Mouse (Mus musculus): Measurements from ENCODE around the gene Rpain. TPM values are rescaled to one million over a fixed set of nuclear protein-coding genes. Genes with fewer than 3 reads are reported as not detected.

The Rpain gene
- total RNA-seq (2021) = 27.0 and 40.9 TPM in 2 replicates
- long read RNA-seq, transcript Rpain-201 (7 exons, 1,100 nt) = major isoform, 14 of 24 reads
- long read RNA-seq, partial matches to known transcripts = 0 of 24 reads
- long read RNA-seq, other reads (novel, unspliced or antisense) = 8 of 24 reads

DNA sequence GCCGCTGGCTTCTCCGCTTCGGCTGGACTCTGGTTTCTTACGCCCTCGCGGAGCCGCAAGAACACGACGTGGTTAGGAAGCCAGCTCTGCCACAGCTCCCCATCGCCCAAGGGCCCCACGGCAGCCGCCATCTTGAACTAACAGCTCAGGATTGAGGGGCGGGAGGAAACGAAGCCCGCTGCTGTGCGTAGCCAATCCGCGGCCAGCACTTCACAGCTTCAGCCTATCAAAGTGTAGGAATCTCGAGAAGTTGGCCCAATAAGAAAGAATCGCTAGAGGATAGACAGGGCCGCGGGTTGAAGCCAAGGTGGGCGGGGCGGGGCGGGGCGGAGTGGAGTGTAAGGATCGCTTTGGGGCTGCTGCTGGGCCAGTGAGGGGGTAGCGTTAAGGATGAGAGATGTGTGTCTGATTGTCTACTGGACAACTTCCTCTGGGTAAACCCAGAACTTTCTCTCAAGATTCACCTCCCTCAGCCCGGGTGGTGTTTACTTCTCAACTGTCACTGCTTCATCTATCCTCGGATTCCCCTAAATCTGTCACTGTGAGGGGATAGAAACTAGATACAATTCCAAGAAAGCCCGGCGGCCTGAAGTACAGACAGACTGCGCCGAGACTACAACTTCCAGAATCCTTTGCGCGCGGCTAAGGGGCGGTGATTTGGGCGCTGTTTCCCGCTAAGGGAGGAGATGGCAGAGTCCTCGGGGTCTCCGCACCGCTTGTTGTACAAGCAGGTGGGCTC, at the start of gene Rpain, which contains the start of gene Nup88:
Gene Rpain (plus strand): TSS at position 393 of the 739 bp plus-strand sequence.
Gene Nup88 (minus strand): TSS at position 153 of the 739 bp plus-strand sequence.
- peak; percentile 89 for DNase-seq

DNA sequence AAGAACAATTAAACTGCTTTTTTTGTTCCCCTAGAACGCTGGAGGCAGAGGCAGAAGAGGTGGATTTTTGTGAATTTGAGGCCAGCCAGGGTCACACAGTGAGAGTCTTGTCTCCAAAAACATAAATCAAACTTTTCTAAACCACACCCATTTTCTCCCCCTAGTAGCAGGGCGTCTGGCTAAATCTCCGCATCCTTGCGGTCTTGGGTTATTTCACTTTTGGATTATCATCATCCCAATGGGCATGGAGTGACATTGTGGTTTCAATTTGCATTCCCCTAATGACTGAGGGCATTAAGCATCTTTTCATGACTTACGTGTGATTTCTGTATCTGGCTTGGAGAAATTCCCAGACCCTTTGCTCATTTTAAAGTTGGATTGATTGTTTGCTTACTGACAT, 38.6 kb upstream of the Rpain start:
- DNase-seq = no peak

DNA sequence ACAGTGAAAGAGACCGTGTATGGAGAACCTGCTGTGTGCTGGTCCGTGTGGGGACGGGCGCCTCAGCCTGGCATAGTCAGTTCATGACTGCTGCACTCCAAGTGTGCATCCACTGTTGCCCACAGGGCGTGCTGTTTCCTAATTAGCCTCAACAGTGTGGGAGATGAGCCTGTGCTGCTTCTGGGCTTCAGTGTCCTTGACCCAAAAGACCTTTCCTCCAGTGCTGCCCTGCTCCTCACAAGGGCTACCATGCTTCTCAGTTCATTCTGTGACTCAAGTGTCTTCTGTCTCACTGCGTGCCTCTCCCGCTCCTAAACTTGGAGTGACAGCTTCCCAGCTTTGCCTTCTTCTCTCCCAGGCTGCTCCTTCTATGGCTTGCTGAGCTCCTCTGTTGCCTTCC, 34.7 kb upstream of the Rpain start:
- DNase-seq = no peak

DNA sequence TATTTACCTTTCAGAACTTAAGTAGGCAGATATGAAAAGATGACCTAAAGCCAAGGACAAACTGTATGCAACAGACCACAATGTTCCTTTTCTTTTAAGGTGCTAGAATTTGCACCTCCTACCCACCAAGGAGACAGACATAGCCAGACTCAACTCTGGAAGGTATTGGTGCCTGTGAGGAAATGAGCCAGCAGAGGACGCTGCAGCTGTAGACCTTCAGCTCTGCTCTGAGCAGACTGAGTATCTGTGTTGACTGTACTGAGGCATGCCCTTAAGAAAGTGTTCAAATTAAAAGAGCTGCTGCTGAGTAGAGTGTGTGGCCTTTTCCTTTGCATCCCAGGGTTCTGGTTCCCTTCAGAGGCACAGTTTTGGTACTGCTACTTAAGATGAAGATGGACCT, 27.4 kb upstream of the Rpain start:
- no peak for DNase-seq

DNA sequence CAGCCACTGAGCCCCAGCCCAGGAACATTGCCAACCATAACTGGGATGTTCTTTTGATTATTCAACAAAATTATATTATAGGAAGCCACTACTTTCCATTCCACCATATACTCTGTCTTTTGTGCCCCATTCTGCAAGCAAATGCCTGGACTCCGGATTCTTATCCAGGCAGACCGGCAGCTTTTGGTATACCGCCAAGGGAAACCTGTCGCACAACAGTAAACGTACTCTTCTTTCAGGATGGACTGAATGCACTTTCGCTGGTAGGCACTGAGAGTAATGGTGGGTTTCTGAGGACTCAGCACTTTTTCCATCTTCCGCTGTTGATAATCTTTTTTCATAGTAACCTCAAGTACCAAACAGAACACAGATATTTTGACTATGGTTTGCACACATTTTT, 26.4 kb upstream of the Rpain start:
- no peak for DNase-seq

DNA sequence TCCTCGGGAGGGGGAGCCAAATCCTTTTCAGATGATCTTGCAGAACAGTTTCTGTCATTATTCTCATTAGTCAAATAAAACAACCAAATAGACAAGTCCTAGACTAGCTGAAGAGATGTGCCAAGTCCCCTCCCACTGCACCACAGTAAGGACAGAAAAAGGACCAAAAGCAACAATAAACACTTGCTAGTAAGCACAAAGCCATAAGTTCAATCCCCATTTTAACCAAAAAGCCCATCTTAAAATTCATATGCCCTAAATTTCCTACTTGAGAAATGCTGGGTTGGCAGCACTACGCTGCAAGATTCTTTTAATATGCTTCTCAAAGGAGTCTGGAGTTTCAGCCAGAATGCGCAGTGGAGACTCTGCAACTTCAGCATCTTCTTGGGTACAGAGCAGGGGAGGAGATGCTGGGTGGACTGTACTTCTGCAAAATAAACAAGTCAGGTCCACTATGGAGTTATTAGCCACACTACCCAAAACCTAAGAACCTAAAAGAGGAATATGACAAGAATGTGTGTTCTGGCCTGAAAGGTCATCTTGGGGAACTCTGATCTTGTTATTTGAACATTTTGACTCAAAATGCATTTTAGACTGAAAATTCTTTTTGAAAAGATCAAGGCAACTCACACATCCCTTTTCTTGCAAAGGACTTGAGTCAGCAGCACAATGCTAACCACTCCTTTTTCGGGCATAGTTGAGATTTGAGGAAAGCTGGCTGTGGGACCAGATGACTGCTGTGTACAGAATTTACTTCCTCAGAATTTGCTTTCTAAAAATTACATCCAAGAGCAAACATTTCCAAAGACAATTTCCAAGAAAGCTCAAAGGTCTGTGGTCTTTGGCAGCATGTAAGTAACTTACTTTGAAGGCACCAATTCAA, 24.8 kb upstream of the Rpain start:
- no peak for DNase-seq

DNA sequence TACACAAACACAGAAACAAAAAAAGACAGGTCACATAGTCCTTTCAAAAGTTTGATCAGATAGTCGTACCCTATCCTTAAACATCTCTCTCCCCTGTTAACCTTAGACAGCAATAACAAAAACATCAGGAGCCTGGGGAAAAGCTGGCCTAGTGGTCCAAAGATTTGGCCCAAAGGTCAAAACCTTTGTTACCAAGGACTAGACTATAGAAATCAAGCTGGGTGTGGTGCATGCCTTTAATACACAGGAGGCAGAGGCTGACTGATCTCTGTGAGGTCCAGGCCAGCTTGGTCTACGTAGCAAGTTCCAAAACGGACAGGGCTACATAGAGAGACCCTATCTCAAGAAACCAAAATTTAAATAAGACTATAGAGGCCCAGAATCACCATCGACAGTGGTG, 15.3 kb upstream of the Rpain start:
- no peak for DNase-seq

DNA sequence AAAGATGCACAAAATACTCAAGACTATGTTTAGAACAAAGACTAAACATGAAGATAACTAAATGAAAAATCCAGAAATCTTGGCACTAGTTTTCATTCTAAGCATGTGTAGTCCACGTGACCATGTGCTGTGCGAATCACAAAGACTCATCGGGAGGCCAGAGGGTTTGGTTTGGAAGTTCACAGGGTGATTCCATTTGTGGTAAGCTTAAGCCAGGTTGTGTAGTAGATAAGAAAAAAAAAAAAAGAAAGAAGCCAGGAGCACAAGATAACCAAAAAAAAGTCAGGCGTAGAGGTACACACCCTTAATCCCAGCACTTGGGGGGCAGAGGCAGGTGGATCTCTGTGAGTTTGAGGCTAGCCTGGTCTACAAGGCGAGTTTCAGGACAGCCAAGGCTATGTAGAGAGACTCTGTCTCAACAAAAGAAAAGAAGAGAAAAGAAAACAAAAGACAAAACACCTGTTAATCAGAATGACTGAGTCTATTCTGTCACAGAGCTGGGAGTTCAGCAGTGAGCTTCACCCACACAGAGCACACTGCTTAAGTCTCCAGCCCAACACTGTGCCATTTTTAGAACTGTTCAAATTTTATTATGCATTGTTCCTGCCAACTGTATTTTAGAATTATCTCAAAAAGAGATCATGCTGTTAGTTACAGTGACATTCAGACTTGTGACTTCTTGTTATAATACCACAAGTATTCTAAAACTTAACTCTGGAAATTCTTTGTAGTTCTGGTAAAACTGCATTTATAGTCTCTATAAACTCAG, 9.0 kb upstream of the Rpain start:
- DNase-seq = no peak

DNA sequence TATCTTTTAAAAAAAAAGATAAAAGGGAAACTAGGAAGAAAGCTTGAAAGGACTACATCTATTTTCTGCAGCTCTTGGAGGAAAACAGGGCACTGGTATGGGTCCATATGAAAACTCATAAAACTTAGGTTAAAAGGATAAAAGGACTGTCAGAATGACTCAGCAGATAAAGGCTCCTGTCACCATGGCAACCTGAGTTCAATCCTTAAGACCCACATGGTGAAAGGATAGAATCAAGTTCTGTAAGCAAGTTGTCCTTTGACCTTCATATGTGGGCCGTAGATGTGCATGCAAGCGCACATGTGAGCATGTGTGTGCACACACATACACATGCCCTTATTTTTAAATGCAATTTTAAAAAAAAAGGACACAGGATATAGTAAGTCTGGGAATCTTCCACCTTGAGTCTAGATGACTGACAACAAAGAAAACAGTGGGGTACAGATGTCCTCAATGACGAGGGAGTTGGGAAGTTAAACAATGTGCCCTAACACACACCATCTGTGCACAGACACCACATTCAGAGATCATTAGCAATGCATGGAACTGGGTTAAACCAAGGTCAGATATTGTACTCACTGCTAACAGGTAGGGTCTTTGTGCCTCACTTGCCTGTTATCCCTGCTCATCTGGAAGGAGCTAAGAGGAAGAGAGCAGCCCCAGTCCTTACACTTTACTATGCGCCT, 5.6 kb upstream of the Rpain start:
- DNase-seq = no peak

DNA sequence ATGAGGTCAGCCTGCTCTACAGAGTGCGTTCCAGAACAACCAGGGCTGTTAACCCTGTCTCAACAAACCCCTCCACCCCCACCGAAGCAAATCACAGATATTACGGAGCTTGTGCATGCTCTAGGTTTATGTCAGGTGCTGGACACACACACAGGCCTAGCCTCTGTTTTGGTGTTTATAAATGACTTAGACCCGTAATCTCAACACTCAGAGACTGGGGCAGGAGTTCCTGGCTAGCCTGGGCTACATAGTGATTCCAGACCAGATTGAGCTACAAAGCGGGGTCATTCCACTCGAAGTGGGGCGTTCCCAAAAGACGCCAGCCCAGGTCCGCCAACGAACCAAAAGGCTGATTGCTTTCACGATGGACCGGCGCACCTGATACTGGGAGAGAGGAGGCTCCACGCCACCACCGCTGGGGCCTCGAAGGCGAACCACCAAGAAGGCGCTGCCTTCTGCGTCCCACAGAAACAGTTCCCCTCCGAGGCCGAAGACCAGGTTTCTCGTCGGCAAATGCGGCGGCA, 680 bp upstream of the Rpain start:
- DNase-seq = no peak

DNA sequence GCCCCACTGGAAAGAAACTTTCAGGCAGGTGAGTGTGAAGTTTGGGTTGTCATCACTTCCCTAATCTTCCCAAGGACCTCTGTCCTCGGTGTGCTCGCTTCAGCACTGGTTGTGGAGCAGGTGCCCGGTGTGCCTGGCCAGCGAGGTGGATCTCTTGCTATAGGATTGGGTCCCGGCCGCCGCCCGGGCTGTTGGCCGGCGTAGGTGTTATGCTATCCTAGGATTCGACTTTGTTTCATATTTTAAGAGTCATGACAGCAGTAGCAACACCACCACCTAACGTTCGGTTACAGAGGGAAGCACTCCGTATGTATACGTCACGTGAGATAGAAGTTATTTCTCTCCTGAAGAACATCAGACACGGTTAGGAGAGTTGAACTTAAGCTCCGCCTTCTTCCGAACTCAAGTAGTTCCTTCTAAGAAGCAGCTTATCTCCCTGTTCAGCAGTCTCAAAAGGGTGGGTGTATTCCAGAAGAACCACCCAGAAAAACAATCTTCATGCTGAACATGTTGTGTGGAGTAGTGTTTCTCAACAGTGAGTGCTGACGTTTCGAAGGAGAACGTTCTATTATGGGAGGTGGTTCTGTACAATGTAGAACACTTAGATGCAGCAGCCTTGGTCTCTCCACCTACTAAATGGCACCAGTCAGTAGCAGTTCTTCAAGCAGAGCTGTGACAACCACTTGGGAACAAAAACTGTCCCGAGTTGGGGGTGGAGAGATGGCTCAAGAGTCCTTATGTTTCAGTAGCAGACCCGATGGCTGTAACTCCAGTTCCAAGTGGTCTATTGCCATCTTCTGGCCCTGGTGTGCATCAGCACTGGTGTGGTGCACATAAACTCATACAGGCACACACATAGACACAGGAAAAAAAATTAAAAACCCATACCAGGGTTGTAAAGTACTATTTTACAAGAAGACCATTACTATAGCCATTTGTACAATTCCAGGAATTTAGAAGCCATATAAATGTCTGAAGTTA, 837 bp downstream of the Rpain start:
- no peak for DNase-seq

DNA sequence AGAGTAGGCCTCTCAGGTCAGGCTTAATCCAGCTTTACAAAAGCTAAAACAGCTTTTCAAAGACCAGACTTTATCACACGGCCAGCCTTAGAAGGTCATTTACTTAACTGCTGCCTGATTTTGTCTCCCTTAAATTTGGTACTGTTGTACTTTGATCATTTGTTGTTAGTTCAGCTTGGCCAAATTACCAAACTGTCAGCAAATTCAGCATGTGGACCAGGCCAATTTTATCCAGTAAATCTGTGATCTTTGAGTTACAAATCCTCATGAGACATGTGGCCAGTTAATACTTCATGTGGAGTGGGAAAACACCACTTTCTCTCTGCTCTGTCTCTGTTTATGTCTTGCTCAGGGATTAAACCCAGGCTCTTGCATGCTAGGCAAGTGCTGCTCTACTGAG, 2.6 kb downstream of the Rpain start:
- no peak for DNase-seq

DNA sequence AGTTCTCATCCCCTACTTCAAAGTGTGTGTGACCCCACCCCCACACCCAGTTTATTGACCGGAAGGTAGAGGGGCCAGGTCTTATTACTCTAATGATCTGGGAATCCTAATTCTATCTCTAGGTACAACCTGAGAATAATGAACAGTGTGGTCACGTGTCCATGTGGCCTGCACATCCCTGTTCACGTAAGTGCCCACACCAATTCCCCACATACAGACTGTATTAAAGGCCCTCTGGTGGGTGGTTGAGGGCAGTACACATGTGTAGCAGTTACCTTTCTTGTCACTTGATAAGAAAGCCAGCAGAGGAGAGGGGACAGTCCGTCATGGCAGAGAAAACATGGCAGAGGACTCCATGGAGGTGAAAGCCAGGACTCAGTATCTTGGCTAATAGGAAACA, 3.9 kb downstream of the Rpain start:
- DNase-seq = no peak

DNA sequence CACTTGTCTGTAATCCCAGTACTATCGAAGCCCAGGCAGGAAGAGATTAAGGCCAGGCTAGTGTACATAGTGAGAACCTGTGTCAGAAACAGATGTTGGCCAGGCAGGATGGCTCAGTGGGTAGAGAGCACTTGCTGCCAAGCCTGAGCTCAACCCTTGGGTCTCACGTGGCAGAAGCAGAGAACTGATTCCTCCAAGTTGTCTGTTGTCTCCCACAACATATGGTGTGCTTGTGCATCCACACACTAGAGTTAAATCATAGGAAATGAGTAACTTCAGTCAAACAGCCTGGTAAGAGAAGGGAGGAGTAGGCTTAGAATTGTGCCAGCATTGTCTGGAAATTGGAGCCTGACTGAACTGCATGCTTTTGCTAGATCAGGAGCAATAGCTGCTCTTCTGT, 5.2 kb downstream of the Rpain start:
- no peak for DNase-seq

DNA sequence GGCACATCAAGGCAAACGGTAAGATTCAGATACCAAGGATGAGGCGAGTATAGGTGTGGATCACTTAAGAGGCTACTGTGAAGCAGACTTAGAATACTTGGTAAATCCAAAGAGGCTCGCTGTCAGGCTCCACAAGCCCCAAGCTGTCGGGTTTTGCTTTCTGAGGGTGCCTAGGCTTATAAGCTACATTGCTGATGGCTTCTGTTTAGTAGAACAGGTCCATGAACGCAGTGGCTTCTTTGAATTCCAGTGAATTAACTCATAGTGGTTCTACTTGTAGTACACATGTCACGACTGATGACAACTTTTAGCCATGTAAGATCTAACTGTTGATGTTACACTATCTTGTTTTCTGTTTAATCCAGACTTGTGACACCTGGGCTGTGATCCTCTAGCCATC, 7.3 kb downstream of the Rpain start:
- no peak for DNase-seq

DNA sequence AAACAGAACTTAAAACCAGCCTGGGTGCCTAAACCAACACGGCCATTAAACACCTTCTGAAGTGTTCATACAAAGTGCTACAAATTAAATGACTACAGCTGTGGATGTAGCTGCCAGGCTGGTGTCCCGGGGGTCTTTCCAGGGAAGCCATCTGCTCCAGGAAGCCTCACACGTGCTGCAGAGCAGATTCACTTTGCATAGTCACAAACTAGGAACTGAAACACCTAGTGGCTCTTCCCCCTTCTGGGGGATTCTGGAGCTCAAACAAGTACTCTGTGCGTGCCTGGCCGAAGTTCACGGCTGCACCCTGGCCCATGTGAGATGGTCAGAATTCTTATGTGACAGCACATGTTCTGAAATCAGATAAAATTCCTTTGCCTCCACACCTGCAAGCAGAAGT, 10.2 kb downstream of the Rpain start:
- DNase-seq = no peak

DNA sequence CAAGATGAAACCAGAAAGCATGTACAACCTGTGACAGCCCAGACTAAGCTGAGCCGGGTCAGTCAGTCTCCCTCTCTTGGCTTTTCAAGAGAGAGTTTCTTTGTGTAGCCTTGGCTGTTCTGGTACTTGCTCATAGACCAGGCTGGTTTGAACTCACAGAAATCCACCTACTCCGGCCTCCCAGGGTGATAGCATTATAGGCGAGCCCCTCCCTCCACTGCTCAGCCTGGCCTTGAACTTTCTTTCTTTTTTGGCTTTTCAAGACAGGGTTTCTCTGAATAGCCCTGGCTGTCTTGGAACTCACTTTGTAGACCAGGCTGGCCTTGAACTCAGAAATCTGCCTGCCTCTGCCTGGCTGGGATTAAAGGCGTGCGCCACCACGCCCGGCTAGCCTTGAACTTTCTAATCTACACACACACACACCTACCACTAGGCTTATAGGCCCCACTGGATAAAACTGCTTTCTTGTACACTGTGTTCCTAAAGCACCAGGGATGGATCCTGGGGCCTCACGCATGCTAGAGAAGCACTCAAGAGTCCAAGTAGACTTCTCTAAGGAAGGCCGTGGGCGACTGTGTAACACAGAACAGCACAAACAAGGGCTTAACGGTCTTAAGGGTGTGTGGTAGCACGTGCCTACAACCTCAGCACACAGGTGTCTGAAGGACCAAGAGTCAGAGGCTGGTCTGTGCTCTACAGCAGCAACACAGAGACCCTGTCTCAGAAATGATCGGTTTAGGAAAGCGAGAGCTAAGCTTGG, 10.9 kb downstream of the Rpain start:
- no peak for DNase-seq

DNA sequence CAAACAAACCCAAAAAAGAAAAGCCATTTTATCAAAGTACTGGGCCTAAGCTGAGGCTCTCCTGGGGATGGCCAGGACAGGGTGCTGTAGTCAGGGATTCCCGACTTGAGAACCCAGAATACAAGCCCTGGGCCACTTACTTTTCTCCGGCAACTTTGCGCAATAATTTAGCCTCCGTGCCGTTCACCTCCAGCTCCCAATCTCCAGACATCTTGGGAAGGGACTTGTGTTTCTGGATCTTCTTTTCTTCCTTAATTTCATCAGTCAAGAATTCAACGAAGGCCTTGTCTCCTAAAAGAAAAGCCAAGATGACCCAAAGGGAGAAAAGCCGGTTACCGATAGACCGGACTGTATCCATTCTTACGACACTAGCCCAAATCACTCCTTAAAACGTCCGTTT, 12.0 kb downstream of the Rpain start:
- DNase-seq = no peak

DNA sequence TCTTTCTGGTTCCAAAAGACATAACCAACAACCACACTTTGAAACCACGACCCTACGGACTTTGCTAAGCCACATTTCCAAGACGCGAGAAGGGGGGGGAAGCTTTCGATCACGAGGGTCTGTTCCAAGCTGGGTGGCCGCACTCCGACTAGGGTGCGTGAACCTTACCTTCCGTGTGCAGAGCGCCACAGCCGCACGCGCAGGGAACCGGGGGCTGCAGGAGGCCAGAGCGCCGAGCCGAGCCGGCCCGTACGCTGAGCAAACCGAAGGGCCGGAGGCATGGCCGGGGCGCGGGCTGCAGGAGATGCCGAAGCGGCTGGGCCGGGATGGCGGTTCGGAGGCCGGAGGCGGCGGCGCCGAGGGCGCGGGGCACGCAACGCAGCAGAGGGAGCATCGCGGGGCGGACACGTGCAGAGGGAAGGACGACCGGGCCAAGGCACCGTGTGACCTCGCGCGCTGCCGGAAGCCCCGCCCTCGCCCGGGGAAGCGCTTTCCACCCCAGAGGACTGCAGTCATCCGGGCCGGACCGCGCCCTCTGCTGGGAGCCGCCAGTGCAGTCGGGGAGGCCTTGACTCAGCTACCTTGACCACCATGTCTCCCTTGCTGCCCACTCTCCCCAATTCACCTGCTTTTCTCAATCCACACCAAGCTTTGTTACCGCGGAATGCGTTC, 12.7 kb downstream of the Rpain start, which contains the start of gene C1qbp:
Gene C1qbp (minus strand): TSS at position 470 of the 672 bp plus-strand sequence.
- peak; percentile 98 for DNase-seq
